Mouse (Mus musculus): ENCODE measurements around the gene Gsk3b.

DNA sequence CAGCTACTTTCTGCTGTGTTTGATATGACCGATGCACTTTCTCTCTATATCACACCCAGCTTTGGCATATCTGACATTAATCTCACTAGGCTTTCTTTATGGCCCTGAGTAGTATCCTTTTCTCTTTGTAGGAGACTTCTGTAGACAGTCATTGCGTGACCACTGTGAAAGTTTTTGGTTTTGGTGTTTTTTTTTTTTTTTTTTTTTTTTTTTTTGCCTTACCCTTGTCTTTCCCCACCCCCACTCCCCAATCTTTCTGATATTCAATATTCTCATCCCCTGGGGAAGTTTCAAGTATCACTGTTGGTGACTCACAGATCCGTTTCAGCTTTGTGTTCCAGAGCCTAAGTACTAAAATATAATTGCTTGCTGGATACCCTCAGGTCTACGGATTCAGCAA, 29.2 kb upstream of the Gsk3b start:
- no peak for TF ChIP-seq GATA1 (IDR thresholded peaks at IDR 0.05; ENCODE audit: borderline replicate concordance, low read length)
- no peak for TF ChIP-seq FLI1 (IDR thresholded peaks at IDR 0.05; ENCODE audit: low read length)
